Mouse (Mus musculus): ENCODE measurements around the gene Ift43.

Gene Ift43

DNA sequence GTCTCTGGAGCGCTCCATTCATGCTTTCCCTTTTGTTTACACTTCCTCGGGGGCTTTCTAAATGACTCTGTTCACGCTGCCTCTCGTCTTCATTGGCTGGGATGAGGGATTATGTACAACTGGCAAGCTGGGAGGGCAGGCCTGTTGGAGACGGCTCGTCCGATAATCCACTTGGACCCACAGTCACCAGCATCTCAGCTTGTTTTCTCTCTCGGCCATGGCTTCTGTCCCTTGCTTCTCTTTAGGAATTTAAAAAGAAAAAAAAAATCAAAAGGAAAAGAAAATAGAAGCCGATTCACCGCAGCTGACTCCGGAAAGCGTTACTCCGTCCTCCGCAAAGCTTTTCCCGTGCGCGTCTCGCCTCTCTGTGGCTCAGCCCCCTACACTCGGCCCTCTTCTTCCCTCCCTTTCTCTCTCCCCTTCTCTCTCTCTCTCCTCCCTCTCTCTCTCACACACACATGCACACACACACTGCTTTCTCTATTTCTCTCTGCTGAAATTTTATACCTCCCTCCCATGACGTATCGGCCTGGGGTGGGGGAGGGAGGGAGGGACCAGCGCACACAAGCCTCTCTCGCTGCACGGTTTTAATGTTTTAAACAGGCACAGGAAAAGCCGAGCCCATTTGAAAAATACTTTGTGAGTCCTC lies 3.7 kb upstream of the Ift43 start, which contains the start of gene Tgfb3:
Gene Tgfb3, minus strand, starts transcription at position 489 of the 649 bp plus-strand sequence.
- DNase-seq (ENCODE audit: low read depth, low spot score) = peak; percentile 36

DNA sequence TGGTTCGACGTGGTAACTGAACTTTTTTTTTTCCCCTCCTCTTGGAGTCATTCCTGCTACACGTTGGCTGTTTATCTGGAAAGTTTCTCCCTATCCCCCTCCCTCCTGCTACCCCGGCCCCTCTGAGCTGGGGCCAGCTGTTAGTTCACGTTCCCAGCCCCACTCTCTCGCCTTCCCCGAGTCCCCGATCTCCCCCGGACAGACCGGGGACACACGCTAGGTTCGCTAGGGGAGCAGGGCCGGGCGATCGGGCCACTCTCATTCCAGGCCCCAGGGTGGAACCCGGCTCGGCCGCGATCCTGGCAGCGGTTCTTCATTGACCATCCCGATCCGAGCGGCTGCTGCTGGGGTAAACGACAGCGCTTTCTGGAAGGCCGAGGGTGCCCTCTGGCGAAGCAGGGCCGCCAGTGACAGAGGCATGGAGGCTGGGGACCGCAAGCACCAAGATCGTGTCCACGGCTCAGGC lies 3.1 kb upstream of the Ift43 start:
- DNase-seq (ENCODE audit: low read depth, low spot score) = peak; percentile 47

DNA sequence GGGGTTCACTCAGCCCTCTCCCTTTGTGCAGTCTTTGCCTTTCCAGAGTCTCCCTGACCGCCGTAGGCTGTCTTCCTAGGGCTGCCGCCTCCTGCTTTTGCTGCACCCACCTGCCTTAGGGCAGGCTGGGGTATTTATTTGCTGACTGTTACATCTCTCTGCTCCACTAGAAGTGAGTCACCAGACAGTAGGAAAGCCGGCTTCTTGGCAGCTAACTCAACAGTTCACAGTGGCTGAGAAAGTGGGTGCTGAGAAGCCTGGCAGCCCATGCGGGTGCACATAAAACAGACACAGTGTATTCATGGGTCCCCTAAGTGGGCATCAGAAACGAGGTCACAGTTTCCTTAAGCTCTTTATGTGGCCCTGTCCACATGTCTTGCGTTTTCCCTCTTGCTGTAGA lies 3.5 kb downstream of the Ift43 start:
- DNase-seq (ENCODE audit: low read depth, low spot score) = no peak

- no peak for DNase-seq (ENCODE audit: low read depth, low spot score)
Measured at GRCm38 (mm10) chr12:86086550-86086949, 4.2 kb downstream of the Ift43 start.

GRCm38 (mm10) chr12:86088042-86088441 lies 5.7 kb downstream of the Ift43 start:
- DNase-seq (ENCODE audit: low read depth, low spot score) = no peak

DNA sequence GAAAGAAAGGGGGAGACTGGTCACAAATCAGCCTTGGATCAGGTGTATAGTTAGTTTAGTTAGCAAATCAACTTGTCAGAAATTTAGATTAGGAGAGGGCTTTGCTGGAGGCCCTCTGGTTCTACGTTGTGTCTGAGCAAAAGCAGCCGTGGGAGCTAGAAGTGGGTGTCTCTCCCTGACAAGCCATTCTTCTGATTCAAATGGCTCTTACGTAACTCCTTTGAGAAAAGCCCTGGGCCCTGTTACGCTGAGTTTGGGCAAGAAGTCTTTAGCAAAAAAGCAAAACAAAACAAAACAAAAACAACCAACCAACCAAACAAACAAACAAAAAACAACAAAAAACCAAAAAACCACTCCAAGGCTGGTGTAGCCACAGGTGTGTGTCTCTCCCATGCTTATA lies 8.4 kb downstream of the Ift43 start:
- no peak for DNase-seq (ENCODE audit: low read depth, low spot score)

DNA sequence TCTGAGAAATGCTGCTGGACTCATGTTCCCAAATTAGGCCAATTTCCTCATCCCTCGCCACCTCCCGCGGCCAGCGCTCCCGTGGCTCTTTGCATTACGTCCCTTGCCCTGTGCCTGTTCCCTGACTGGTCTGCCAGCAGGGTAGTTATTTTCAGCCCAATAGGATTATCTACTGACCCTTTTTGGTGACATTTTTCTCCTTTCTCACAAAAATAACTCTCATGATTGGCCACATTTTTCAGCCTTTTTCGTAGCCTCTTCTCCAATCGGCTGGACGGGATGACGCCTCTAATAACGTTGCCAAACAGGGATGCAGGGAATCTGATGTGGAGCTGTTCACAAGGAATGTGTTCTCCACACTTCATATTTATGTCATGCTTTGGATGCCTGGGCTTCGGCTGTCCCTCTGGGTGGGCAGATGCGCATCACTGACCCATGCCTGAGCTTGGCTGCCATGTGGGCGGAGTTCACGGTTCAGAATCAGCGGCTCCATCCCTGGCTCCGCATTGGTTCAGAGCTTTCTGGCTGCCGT lies 9.3 kb downstream of the Ift43 start:
- DNase-seq (ENCODE audit: low read depth, low spot score) = no peak

DNA sequence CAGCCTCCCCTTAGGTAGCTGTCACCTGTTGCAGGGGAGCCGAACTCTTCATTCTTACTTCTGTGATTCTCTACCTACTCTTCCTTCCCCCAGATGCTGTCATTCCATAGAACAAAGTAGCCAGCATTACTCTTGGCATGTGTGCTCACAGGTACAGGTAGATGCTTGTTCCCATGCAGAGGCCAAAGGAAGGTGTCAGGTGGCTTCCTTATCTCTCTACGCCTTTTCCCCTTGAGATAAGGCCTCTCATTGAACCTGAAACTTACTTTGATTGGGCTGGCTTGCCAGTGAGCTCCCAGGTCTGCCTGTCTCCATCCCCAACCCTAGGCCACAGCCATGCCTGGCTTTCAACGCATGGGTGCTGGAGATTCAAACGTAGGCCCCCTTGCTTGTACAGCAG lies 11.7 kb downstream of the Ift43 start:
- no peak for DNase-seq (ENCODE audit: low read depth, low spot score)

DNA sequence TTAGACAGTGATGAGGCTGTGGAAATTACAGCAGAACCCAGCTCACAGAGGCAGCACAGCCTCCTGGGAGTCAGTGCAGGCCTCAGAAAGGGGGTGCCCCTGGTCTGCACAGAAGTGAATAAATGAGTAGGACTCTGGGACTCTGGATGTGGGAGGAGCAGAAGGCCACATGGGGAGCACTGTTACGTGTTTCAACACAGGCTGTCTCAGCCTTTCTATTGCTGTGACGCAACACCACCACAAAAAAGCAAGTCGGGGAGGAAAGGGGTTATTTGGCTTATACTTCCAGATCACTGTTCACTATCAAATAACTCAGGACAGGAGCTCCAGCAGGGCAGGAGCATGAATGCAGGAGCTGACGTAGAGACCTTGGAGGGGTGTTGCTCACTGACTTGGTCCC lies 13.5 kb downstream of the Ift43 start:
- no peak for DNase-seq (ENCODE audit: low read depth, low spot score)

GRCm38 (mm10) chr12:86097781-86098180 lies 15.4 kb downstream of the Ift43 start:
- no peak for DNase-seq (ENCODE audit: low read depth, low spot score)

DNA sequence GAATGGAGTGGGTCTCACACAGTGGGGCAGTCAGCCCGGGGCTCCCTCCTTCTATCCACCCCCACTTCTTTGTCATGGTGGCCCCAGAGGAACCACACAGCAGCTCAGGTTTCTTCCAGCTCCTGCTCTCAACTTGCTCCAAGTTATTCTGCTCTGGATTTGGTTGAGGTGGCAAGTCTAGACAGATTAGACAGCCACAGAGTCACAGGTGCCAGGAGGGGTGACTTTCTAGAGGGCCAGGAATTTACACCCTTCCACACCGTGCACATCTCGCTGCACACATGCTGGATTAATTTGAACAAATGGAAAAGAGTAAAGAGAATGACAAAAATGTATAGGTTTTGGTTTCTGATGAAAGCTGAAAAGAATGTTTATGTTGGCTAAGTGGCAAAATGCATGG lies 18.4 kb downstream of the Ift43 start:
- DNase-seq (ENCODE audit: low read depth, low spot score) = no peak

GRCm38 (mm10) chr12:86102686-86103085 lies 20.3 kb downstream of the Ift43 start:
- DNase-seq (ENCODE audit: low read depth, low spot score) = no peak

DNA sequence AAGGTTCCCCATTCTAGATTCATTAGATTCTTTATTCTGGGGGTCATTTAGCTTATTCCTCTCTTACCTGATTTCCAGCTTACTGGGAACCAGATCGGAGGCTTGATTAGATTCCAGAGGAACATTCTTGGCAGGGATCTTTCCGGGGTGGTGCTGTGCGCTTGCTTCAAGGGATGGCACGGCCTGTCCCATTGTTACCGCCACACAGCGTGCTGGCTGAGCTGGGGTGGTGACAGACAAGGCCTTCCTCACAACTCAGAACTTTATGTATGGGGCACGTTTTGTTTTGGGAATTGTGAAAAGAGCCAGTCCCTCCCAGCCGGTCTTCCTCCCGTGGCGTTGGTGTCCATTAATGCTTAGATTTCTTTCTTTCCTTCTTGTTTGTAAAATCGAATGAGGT lies 21.1 kb downstream of the Ift43 start:
- no peak for DNase-seq (ENCODE audit: low read depth, low spot score)

- no peak for DNase-seq (ENCODE audit: low read depth, low spot score)
Measured at GRCm38 (mm10) chr12:86103852-86104251, 21.5 kb downstream of the Ift43 start.

- no peak for DNase-seq (ENCODE audit: low read depth, low spot score)
Measured at GRCm38 (mm10) chr12:86104297-86104696, 22.0 kb downstream of the Ift43 start.

DNA sequence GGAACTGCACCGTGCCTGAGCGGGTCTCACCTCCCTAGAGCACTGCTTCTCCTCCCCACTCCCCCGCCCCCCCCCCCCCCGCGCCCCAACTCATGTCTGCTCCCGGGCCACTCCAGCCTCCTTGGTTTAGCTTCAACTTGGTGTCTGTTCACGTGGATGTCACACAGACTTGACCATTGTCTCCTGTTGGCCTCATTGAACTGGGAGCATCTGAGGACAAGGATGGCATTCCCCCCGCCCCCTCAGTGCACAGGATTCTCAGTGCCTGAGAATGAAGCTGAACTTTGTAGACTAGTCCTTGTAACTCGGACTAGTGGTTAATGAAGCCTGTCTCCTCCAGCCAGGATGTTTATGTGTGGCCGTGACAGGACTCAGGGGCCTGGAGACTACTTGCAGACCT lies 23.2 kb downstream of the Ift43 start:
- no peak for DNase-seq (ENCODE audit: low read depth, low spot score)

GRCm38 (mm10) chr12:86106086-86106485 lies 23.7 kb downstream of the Ift43 start:
- DNase-seq (ENCODE audit: low read depth, low spot score) = no peak

GRCm38 (mm10) chr12:86107645-86108044 lies 25.3 kb downstream of the Ift43 start:
- DNase-seq (ENCODE audit: low read depth, low spot score) = no peak

- DNase-seq (ENCODE audit: low read depth, low spot score) = no peak
Measured at GRCm38 (mm10) chr12:86109531-86109930, 27.2 kb downstream of the Ift43 start.

DNA sequence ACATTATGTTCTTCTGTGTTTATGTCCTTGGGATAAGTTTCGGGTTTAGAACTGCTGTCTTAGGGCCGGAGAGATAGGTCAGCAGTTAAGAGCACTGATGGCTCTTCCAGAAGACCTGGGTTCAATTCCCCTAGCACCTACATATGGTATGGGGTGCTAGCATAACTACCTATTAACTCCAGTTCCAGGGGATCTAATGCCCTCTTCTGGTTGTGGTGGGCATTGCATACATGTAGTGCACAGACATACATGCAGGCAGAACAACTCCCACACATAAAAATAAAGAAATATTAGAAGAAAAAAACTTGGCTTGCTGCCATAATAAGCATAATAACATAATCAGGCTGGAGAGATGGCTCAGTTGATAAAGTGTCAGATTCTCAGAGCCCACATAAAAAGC lies 28.3 kb downstream of the Ift43 start:
- no peak for DNase-seq (ENCODE audit: low read depth, low spot score)

DNA sequence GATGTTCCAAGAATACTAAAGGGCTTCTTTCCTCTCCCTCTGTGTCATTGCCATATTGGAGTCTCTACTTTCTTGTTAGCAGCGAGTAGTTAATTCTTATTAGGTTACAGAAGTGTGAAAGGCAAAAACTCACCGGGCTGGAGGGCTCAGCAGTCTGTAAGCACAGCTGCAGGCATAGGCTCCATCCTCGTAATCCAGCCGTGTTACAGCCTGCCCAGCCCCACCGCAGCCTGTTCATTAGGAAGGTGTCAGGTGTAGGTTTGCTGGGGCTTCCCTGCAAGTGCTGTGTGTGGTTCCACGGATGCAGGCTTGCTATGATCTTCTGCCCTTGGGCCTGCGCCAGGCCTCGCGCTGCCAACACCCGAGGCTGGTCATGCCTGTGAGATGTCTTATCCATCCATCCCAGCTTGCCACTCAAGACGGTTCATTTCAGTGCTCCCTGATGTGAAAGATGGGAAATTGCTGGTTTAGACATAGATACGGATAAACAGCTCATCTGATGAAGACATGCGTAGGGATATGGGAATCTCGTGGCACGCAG lies 34.0 kb downstream of the Ift43 start:
- DNase-seq (ENCODE audit: low read depth, low spot score) = no peak

DNA sequence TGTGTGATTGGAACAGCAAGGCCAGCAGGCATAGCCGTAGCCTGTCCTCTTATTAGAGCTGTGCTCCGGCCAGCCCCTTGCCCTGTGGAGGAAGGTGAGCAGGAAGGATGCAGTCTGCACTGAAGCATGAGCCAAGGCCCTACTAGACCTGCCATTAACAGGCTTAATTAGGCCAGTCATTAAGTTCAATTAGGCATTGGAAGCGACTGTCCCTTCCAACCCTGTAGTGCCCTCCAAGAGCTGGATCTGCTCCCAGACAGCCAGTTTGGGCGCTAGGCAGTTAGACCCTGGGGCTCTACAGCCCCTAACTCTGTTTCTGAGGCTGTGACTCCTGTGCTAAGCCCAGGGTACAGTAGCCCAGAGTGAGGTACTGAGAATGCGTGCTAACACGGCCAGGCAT lies 41.7 kb downstream of the Ift43 start:
- DNase-seq (ENCODE audit: low read depth, low spot score) = no peak

DNA sequence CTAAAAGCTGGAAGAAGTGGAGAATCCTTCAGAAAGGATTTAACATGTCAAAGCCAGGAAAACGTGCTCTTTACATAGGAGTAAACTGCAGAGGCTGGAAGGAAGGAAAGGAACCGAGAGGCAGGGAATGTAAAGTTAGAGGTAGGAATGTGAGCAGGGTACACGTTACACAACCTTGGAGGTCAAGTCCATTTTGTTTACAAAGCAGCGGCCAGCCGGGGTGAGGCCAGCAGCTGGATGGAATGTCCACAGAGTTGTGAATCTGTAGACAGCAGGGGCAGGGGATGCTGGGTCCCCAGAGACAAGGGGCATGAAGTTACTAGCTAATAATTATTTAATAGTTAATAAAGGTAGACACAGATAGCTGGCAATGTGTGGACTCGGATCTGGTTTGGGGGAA lies 45.8 kb downstream of the Ift43 start:
- no peak for DNase-seq (ENCODE audit: low read depth, low spot score)
